Mouse (Mus musculus): ENCODE measurements at regions not wholly inside any gene's neighbourhood (a gene's known extent, or its start where the extent isn't known, plus 50 kb on each side); places are given as distances from the start of the nearest gene placed in this dataset.
A peak's percentile ranks its signal among the peaks of the same experiment; 100 is the strongest.

GRCm38 (mm10) chr7:133468346-133468745 lies 133.6 kb downstream of the Tex36 start:
- DNase-seq: no peak

- no peak for DNase-seq
Observed at GRCm38 (mm10) chr7:133467579-133467978, 134.4 kb downstream of the Tex36 start.

GRCm38 (mm10) chr7:133459306-133459705 lies 142.7 kb downstream of the Tex36 start:
- no peak for DNase-seq

GRCm38 (mm10) chr7:133457436-133458324 lies 144.3 kb downstream of the Tex36 start:
- peak; percentile 54 for DNase-seq

GRCm38 (mm10) chr7:133450246-133450645 lies 151.7 kb downstream of the Tex36 start:
- no peak for DNase-seq

- no peak for DNase-seq
Observed at GRCm38 (mm10) chr7:133447079-133447478, 154.9 kb downstream of the Tex36 start.

- DNase-seq: no peak
Observed at GRCm38 (mm10) chr7:133441661-133442060, 160.3 kb downstream of the Tex36 start.

- no peak for DNase-seq
Observed at GRCm38 (mm10) chr7:133441169-133441568, 160.8 kb downstream of the Tex36 start.

- DNase-seq: no peak
Observed at GRCm38 (mm10) chr7:133440711-133441110, 161.2 kb downstream of the Tex36 start.

- DNase-seq: no peak
Observed at GRCm38 (mm10) chr7:133440086-133440485, 161.9 kb downstream of the Tex36 start.

- DNase-seq: no peak
Observed at GRCm38 (mm10) chr7:133438631-133439030, 163.3 kb downstream of the Tex36 start.

- DNase-seq: no peak
Observed at GRCm38 (mm10) chr7:133437866-133438265, 164.1 kb downstream of the Tex36 start.

GRCm38 (mm10) chr7:133435596-133436357 lies 166.2 kb downstream of the Tex36 start:
- DNase-seq: no peak

- no peak for DNase-seq
Observed at GRCm38 (mm10) chr7:133434027-133434820, 167.7 kb downstream of the Tex36 start.

- no peak for DNase-seq
Observed at GRCm38 (mm10) chr7:133432343-133432742, 169.6 kb downstream of the Tex36 start.

GRCm38 (mm10) chr7:133402072-133402471 lies 199.9 kb downstream of the Tex36 start:
- peak; percentile 11 for DNase-seq

GRCm38 (mm10) chr7:133400691-133401090 lies 201.3 kb downstream of the Tex36 start:
- DNase-seq: no peak

- DNase-seq: no peak
Observed at GRCm38 (mm10) chr7:133388716-133389115, 213.2 kb downstream of the Tex36 start.

GRCm38 (mm10) chr7:133382032-133382712 lies 219.8 kb downstream of the Tex36 start:
- DNase-seq: peak; percentile 10

GRCm38 (mm10) chr7:133379373-133379772 lies 222.6 kb downstream of the Tex36 start:
- no peak for DNase-seq

GRCm38 (mm10) chr7:133378338-133378737 lies 223.6 kb downstream of the Tex36 start:
- DNase-seq: no peak

- DNase-seq: no peak
Observed at GRCm38 (mm10) chr7:133376833-133377484, 225.0 kb downstream of the Tex36 start.
